Mouse (Mus musculus) ovary, adult 10 weeks (tissue): ENCODE measurements around the gene Slc25a40. TPM values are rescaled to one million over a fixed set of nuclear protein-coding genes. Genes with fewer than 3 reads are reported as not detected.

Experiments
- polyA plus RNA-seq: library from polyadenylated mRNA; stranded (reverse); fragments of 350-450 nt; fragmentation: Illumina TruSeq; extraction: RNeasy Lipid Tissue Mini Kit (QIAGEN cat#74804); gene quantifications from one replicate; pipeline ENCODE4 v1.2.3, GENCODE M21; 2014

Slc25a40 gene
- polyA plus RNA-seq, result 29.1 TPM

DNA sequence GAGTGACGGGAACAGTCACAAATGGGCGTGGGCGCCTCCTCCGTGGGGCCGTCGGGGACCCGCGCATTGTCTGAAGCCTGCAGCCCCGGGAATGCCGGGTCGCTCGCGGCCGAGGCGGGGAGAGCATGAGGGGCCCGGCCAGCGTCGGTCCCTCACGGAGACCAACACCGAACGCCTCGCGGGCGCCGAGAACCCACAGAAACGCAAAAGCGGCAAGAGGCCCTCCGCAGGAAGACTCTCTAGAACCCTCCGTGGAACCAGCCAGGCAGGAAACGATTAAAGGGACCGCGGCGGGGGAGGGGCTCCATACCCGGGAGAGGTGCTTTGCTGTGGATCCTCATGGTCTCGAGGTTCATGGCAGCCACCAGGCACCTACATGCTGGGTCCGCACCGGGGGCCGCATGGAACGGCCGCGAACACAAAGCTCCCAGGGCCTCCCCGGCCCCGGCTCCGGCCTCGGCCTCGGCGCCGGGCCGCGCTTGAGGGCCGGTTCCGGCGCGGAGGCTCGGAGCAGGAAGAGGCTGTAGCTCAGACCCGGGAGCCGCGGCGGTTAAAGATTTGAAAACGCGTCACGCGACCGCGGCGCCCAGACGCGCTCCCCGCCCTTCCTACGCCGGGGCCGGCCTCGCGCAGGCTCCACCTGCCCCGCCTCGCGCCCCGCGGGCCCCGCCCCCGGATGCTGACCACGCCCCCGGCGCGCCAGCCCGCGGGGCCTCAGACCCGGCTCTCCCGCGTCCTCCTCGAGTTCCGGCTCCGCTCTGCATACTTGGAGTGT, at the start of gene Slc25a40, which contains the start of gene Dbf4:
Slc25a40 (plus strand) TSS at position 694 of the 775 bp plus-strand sequence.
Dbf4 (minus strand) TSS at position 560 of the 775 bp plus-strand sequence.

Other genes starting within 250 kb of the Slc25a40 start
- 4.0 TPM for gene Adam22, start 54.7 kb upstream of the Slc25a40 start, polyA plus RNA-seq
- gene Dbf4, start 134 bp upstream of the Slc25a40 start, polyA plus RNA-seq, result 70.2 TPM
- gene Rundc3b, start 200.1 kb downstream of the Slc25a40 start, polyA plus RNA-seq, result 7.2 TPM
- gene Abcb1a, start 237.2 kb downstream of the Slc25a40 start, polyA plus RNA-seq, result 31.9 TPM